Mouse (Mus musculus) G1E (cell line): ENCODE data around the gene Aar2. TPM values are rescaled to one million over a fixed set of nuclear protein-coding genes. Genes with fewer than 3 reads are reported as not detected.

ENCODE experiments used
- ATAC-seq: 2 replicates; pipeline ENCODE4 v1.8.0; 2016; ENCODE audit warnings: mild to moderate bottlenecking; ENCODE audit not compliant: insufficient number of reproducible peaks, poor library complexity, low FRiP score, severe bottlenecking; ENCODE audit errors: extremely low read depth
- DNase-seq: peaks from one replicate; pipeline ENCODE4 v3.0.0; 2012; ENCODE audit warnings: low spot score
- H3K27me3 ChIP-seq: 2 replicates; pipeline ENCODE4 v1.6.1; 2012; ENCODE audit warnings: mild to moderate bottlenecking, low read length, inconsistent platforms; ENCODE audit not compliant: insufficient read depth
- H3K36me3 ChIP-seq: replicated peaks from 2 replicates; pipeline ENCODE3; 2012; ENCODE audit warnings: mild to moderate bottlenecking, inconsistent platforms
- H3K4me1 ChIP-seq: 2 replicates; pipeline ENCODE4 v1.6.1; 2012; ENCODE audit warnings: low read depth, low read length, inconsistent platforms, mixed read lengths; ENCODE audit not compliant: insufficient read depth
- H3K4me3 ChIP-seq: 2 replicates; pipeline ENCODE4 v1.5.1; 2012; ENCODE audit warnings: low read depth, mild to moderate bottlenecking, inconsistent platforms, low read length, moderate library complexity, mixed read lengths
- H3K9me3 ChIP-seq: replicated peaks from 2 replicates; pipeline ENCODE4 v1.6.1; 2012; ENCODE audit warnings: inconsistent platforms
- CTCF ChIP-seq: IDR thresholded peaks from 2 replicates; pipeline ENCODE4 v1.5.1; 2012; ENCODE audit warnings: low read depth, low read length, inconsistent platforms, mixed read lengths
- GATA1 ChIP-seq: IDR thresholded peaks from 2 replicates; pipeline ENCODE4 v1.6.1; 2012; ENCODE audit warnings: borderline replicate concordance, low read length, inconsistent platforms, mixed read lengths
- GATA2 ChIP-seq: IDR thresholded peaks from 2 replicates; pipeline ENCODE4 v1.6.1; 2012; ENCODE audit warnings: low read depth, low read length, inconsistent platforms, borderline replicate concordance
- POLR2AphosphoS5 ChIP-seq: IDR thresholded peaks from 2 replicates; pipeline ENCODE4 v1.6.1; 2012; ENCODE audit warnings: low read depth, low read length, inconsistent platforms; ENCODE audit not compliant: insufficient replicate concordance
- TAL1 ChIP-seq: conservative IDR thresholded peaks from 2 replicates; pipeline ENCODE4 v1.6.1; 2012; ENCODE audit warnings: low read depth, low read length, inconsistent platforms, mixed read lengths
- polyA plus RNA-seq: library from polyadenylated mRNA; stranded (reverse); fragments of >175 nt; gene quantifications from 2 replicates; pipeline ENCODE4 v1.2.3, GENCODE M21; 2012
- total RNA-seq, 2 experiments: library from RNA; stranded (forward) in 1 of 2; stranded (reverse) in 1 of 2; fragments of 200-1000 nt in 1 of 2; fragments of >200 nt in 1 of 2; fragmentation: Nextera tagmentation in 1 of 2; gene quantifications; 2 replicates each; pipeline ENCODE4 v1.2.3; 2014 to 2017

Gene Aar2
- total and polyA plus RNA-seq, 3 experiments: 17.2 to 25.0 (median 19.7) TPM

- DNase-seq: no peak
- no peak overlapping the region for H3K4me3 ChIP-seq
- H3K4me1 ChIP-seq: no peaks in the 10 kb centered on the region; the same call in 1 of the 2 replicates
- ATAC-seq: no peak
- no peaks in the 10 kb centered on the region for H3K36me3 ChIP-seq
- peaks cover 44% of the 10 kb centered on the region for H3K27me3 ChIP-seq
- no peaks in the 10 kb centered on the region for H3K9me3 ChIP-seq
- TF ChIP-seq TAL1: no peak
- TF ChIP-seq GATA2: no peak
- TF ChIP-seq GATA1: no peak
- no peak for TF ChIP-seq CTCF
- no peak for TF ChIP-seq POLR2AphosphoS5
These were observed 29.6 kb downstream of the Aar2 start for GRCm38 (mm10) chr2:156576850-156577587.

DNA sequence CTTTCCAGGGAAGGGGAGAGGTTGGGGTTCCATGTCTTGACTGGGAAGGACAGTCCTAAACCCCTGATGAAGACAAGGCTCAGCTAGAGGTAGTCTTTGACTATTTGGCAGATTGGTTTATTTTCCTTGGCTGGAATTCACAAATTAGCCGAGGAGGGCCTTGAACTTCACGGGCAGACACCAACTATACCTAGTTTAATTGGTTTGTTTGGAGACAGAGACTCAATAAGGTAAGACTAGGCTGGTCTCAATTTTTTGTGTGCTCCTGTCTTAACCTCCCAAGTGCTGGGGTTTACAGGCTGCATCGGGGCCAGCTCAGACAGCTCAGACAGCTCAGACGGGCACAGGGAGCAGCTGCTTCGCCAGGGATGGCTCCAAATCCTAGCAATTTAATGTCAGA lies 33.1 kb downstream of the Aar2 start:
- DNase-seq: no peak
- Histone ChIP-seq H3K36me3 (no peaks in the 10 kb centered on the region), H3K4me3 (no peak overlapping the region), H3K27me3 (peaks cover 57% of the 10 kb centered on the region), H3K4me1 (no peaks in the 10 kb centered on the region; the same call in 1 of the 2 replicates), H3K9me3 (no peaks in the 10 kb centered on the region)
- no peak for ATAC-seq
- no peak for TF ChIP-seq GATA2
- no peak for TF ChIP-seq POLR2AphosphoS5
- TF ChIP-seq GATA1: no peak
- no peak for TF ChIP-seq CTCF
- no peak for TF ChIP-seq TAL1

- DNase-seq: no peak
- Histone ChIP-seq H3K4me1 (no peaks in the 10 kb centered on the region; the same call in 1 of the 2 replicates), H3K36me3 (no peaks in the 10 kb centered on the region), H3K4me3 (no peak overlapping the region), H3K27me3 (peaks cover 54% of the 10 kb centered on the region), H3K9me3 (no peaks in the 10 kb centered on the region)
- ATAC-seq: no peak
- TF ChIP-seq CTCF (no peak), GATA2 (no peak), POLR2AphosphoS5 (no peak)
These were observed 33.9 kb downstream of the Aar2 start for GRCm38 (mm10) chr2:156581244-156581643.

DNA sequence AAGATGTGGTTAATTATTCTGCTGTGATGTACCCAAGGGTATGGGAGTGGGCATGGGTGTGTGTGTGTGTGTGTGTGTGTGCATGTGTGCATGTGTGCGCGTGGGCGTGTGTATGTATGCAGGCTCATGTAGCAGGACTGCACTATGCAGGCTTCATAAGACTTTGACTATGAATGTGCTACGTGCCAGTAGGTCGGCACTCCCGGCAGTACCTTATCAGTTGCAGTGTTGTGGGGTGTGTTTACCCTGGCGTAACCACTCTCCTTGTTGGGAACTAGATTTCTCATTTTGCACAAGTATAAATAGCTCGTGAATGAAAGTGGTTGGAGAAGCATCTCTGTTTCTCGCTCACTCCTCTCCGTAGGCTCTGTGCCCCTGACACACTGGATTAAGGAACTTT lies 35.5 kb downstream of the Aar2 start:
- Histone ChIP-seq H3K36me3 (no peaks in the 10 kb centered on the region), H3K9me3 (no peaks in the 10 kb centered on the region), H3K4me3 (no peak overlapping the region), H3K27me3 (peaks cover 40% of the 10 kb centered on the region), H3K4me1 (no peaks in the 10 kb centered on the region; the same call in 1 of the 2 replicates)
- TF ChIP-seq POLR2AphosphoS5: no peak
- TF ChIP-seq TAL1: no peak
- no peak for TF ChIP-seq GATA2
- no peak for TF ChIP-seq GATA1
- TF ChIP-seq CTCF: no peak
- ATAC-seq: no peak
- no peak for DNase-seq

GRCm38 (mm10) chr2:156584154-156584796 lies 36.9 kb downstream of the Aar2 start:
- TF ChIP-seq GATA1 (no peak), GATA2 (no peak), POLR2AphosphoS5 (no peak), CTCF (no peak), TAL1 (no peak)
- ATAC-seq (no peak), DNase-seq (peak; percentile 10)
- Histone ChIP-seq H3K9me3 (no peaks in the 10 kb centered on the region), H3K36me3 (no peaks in the 10 kb centered on the region), H3K27me3 (peaks cover 29% of the 10 kb centered on the region), H3K4me3 (no peak overlapping the region), H3K4me1 (no peaks in the 10 kb centered on the region; the same call in 1 of the 2 replicates)

DNA sequence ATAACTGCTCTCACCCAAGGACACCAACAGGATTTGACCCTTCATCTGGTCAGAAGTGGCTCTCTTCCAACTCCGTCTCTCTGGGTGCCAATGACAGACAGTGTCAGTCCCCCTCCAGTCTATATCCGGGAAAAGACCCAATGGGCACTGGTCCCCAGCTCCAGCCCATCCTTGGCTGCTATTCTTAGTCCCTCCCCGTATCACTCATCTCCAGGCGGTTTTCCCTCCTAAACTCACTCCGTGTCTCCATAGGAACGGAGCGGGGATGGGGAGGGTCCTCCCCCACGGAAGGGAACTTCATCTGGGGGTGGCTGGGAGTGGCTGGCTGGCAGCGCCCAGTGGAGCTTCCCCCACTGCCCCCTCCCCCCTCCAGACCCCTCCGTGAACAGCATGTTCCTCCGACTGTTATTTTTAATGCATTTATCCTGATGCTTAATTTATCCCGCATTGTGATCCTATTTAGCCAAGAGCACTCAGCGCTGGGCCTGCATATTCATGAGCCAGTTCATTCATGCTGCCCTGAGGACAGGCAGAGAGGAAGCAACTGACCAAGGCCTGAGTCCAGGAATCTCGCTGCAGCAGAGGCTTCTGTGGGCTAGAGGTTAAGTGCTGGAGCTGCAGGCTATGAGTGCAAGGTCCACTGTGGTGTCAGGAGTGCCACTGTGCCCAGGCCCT lies 37.5 kb downstream of the Aar2 start:
- no peak overlapping the region for H3K4me3 ChIP-seq
- no peaks in the 10 kb centered on the region; the same call in 1 of the 2 replicates for H3K4me1 ChIP-seq
- no peaks in the 10 kb centered on the region for H3K9me3 ChIP-seq
- TF ChIP-seq TAL1 (no peak), POLR2AphosphoS5 (no peak), CTCF (no peak), GATA1 (no peak), GATA2 (no peak)
- H3K36me3 ChIP-seq: no peaks in the 10 kb centered on the region
- no peak for ATAC-seq
- DNase-seq: no peak
- H3K27me3 ChIP-seq: peaks cover 28% of the 10 kb centered on the region
